Mouse (Mus musculus) bone marrow, adult 2 months (tissue): Measurements from ENCODE around the gene Gm47429.

Experiments used
- CTCF ChIP-seq: fragments of 200-500 bp; IDR thresholded peaks from 2 replicates; pipeline ENCODE4 v1.5.1; 2011; ENCODE audit warnings: low read length, control low read depth; ENCODE audit not compliant: control insufficient read depth, insufficient read depth
- POLR2A ChIP-seq: fragments of 200-500 bp; IDR thresholded peaks from 2 replicates; pipeline ENCODE4 v1.6.1; 2011; ENCODE audit warnings: low read depth, mild to moderate bottlenecking, control low read depth, low read length, borderline replicate concordance; ENCODE audit not compliant: control insufficient read depth

- no peak for TF ChIP-seq POLR2A
- TF ChIP-seq CTCF, result no peak
These were observed 23.3 kb upstream of the Gm47429 start, which contains the start of gene Nutm2 for GRCm38 (mm10) chr13:50467007-50467406.
